Mouse (Mus musculus): ENCODE data around the gene Dlec1. TPM values are rescaled to one million over a fixed set of nuclear protein-coding genes. Genes with fewer than 3 reads are reported as not detected.

The Dlec1 gene
- total and polyA plus RNA-seq, 3 experiments, result 1.1 to 2.2 (median 2.0) TPM

DNA sequence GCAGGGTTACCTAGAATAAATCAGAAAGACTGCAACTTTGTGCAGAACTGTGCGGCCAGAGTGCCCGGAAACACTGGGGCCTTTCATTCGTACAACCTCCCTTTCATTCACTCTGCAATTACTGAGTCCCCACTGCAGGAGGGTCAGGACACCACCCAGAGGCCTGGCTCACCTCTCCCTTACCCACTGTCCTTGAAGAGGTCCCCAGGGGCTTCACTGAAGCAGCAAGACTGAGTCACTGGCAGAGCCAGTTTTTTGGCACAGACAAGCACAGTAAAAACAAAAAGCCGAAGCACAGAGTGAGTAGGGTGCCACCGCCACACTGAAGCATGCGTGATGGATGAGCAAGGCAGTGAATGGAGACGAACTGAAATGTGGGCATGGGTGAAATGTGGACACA, 12.8 kb upstream of the Dlec1 start:
- DNase-seq, result peak; percentile 63

GRCm38 (mm10) chr9:119090462-119090861, 11.8 kb upstream of the Dlec1 start:
- no peak for DNase-seq

DNA sequence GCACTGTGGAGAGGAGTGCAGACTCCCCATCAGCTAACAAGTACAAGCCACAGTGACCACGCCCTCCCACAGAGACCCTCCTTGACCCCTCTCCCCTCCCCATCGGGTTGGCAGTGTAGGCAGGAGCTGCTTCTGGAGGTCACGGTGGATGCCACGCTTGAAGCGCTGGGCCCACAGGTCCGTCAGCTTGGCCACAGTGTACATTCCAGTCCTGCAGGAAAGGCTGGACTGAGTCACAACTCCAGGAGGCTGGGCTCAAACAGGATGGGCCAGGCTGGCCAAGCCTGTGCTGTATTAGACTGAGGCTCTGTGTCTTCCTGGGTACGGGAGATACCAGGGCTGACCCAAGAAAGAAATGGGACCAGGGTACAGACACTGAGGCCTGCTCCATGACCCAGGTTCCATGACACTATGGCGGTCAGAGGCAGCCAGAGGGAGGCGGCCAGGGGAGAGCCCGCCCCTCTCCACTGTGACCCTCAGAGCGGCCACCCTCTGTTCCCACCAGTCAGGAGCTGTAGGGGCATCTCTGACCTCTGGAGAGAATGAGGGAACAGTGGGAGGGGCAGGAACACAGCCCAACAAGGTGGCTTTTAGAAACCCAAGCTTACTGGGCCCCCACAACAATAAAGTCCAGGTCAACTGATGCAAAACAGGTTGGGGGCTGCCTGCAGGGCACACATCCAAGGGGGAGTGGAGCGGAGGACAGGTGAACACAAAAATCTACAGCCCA, 10.5 kb upstream of the Dlec1 start:
- DNase-seq, result no peak

DNA sequence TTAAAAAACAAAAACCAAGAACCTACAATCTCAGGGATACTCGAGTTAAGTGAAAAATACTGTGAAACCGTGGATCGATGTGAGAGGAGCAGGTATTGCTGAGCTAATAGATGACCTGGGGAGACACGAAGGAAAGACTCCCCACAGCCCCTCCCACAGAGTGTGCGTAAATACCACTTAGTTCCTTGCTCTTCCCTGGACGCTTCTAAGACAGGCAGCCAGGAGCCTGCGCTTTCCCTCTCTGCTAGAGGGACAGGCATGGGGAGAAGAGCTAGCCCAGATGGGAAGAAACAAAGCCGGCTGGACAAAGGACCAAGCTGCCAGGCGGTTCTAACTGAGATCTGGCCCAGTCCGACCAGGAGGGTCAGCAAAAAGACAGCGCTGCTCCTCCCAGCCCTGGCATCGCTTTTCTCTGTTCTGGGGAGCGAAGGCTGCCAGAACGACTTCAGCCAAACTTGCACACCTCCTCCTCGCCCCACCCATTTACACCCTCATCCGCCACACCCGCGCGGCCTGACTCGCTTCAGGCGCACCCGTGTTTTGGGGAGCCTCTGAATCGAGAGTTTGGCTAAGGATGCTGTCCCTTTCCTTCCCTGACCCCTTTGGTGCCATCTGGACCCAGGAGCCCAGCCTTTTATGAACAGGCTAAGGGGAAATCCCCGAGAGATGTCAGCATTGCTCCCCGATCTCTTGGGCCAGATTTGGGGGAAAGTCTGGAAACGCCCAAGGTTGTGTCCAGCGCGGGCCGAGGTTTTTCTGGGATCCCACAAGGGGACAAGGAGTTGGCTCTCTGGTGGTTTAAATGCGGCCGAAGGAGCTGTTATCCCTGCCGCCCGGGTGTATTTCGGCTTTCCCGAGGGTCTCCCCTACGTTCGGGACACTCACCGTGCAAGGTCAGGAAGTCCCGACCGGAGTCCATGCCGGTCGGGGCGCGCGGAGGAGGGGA, 9.5 kb upstream of the Dlec1 start:
- peak; percentile 63 for DNase-seq

DNA sequence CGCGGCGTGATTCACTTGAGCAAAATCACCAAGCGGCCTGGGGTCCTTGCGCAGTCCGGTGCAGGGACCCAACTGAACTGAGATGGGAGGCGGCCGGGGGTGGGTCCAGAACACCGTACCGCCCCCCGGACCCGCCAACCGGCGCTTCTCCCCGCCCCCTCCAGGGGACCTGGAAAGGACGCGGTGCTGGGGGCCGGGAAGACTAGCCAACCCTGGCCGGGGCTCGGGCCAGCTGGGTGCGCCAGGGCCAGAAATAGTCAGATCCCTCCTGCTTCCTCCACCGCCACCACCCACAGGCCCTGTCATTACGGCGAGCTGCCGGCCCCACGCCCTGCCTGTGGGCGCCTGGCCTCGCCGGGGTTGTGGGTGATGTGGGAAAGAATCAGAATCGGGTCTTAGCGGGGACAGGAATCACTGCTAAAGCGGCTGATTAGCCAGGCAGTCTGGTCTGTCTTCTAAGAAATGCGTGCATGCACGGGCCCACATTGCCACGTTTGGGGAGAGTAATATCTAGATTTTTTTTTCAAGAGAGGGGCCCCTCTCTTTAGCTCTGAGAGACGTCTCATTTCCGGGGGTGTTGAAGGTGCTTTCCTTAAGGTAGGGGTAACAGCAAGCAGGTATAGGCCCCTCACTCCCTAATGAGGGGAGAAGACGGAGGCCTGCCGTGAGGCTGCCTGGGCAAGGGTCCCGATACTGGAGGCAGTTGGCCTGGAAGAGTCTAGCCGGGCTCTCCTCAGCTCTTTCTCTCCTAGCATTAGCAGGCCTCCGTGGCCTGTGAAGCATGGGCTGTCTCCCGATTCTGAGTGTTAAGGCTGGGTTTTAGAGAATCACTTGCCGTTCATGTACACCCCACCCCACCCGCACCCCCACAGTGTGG, 8.6 kb upstream of the Dlec1 start, which contains the start of gene Plcd1:
Gene Plcd1, minus strand, starts transcription at position 84 of the 877 bp plus-strand sequence.
- DNase-seq, result peak; percentile 93

GRCm38 (mm10) chr9:119094462-119095109, 7.7 kb upstream of the Dlec1 start:
- no peak for DNase-seq

- DNase-seq, result peak; percentile 43
Measured at GRCm38 (mm10) chr9:119100177-119100898, 1.9 kb upstream of the Dlec1 start.

GRCm38 (mm10) chr9:119102783-119103113, 470 bp downstream of the Dlec1 start:
- no peak for DNase-seq

GRCm38 (mm10) chr9:119107566-119107965, 5.3 kb downstream of the Dlec1 start:
- DNase-seq, result no peak

- no peak for DNase-seq
Measured at GRCm38 (mm10) chr9:119109685-119110353, 7.5 kb downstream of the Dlec1 start.

DNA sequence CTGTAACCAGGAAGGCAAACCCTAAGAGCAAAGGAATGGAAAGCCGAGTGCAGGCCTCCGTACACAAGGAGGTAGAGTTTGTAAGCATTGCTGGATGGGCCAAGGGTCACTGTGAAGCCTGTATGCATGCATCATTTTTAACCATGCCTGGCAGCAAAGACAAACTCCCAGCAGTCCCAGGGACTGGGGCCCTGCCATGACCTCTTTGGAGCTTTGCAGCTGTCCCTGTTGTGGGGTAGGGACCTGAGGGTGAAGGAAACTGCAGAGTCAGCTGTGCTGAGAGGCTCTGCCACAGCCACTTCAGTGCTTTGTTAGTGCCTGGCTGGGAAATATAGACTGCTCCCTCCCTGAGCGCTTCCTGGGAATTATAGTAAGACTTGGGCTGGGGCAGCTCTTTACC, 8.4 kb downstream of the Dlec1 start:
- DNase-seq, result no peak

- DNase-seq, result no peak
Measured at GRCm38 (mm10) chr9:119114911-119115310, 12.6 kb downstream of the Dlec1 start.

GRCm38 (mm10) chr9:119119409-119120167, 17.3 kb downstream of the Dlec1 start:
- DNase-seq, result no peak

GRCm38 (mm10) chr9:119120168-119120560, 17.9 kb downstream of the Dlec1 start:
- DNase-seq, result no peak

DNA sequence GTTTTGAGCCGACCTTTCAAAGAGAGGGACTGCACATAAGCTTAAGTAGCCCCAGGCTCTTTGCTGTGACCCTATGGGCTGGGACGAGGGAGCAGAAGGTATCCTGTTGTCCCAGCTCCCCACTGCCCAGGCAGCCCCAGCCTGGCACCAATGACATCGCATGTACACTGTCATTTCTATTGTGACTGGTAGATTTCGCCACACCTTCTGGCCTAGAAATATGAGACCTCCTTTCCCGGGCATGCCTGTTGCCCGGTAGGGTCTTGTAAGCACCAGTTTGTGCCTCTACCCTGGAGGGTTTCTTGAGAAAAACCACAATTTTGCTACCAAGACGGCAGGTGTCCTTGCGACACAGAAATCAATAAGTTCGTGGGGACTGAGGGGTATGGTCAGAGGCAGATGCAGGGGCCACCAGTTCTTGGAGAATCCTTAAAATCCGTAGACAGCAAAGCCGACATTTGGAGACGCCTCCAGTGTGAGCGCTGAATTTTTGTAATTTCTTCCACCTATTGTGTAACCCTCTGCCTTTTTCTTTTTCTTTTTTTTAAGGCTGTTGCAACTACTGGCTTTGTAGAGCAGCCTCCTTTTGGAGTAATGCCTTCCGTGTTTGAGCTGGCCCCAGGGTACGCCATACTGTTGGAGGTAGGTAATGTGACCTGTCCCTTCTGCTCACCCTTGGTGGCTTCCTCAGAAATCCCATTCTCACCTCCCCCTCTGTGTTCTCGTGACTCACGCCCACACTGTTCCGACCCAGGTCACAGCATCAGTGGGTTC, 20.5 kb downstream of the Dlec1 start:
- no peak for DNase-seq

- DNase-seq, result no peak
Measured at GRCm38 (mm10) chr9:119128436-119129181, 26.3 kb downstream of the Dlec1 start.

DNA sequence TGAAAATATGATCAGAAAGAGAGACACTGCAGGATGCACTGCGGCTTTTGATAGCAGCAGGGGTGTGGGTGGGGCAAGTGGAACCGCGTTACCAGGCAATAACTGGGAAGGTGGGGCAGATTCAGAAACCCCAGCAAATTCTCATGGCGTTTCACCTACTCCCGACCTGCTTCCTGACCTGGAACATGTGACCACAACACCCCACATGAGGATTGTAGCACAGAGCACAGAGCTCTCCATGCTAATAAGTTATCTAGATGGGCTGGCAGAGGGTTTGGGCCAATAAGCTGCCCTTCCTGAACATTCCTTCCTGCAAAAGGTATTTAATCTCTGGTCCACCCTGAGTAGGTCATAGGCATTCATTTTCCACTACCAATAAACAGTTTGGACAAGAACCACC, 28.4 kb downstream of the Dlec1 start:
- DNase-seq, result no peak

GRCm38 (mm10) chr9:119138836-119139235, 36.6 kb downstream of the Dlec1 start:
- DNase-seq, result no peak

All from adrenal gland, adult 2 months (tissue).